Mouse (Mus musculus) forebrain, postnatal 0 days (tissue): ENCODE measurements at regions not wholly inside any gene's neighbourhood (a gene's known extent, or its start where the extent isn't known, plus 50 kb on each side); places are given as distances from the start of the nearest gene placed in this dataset.

ENCODE experiments used
- ATAC-seq: fragments of 200-750 bp; cut with Nextera tagmentation; 2 replicates; pipeline ENCODE4 v1.8.0; 2017; ENCODE audit warnings: mild to moderate bottlenecking, moderate library complexity
- DNase-seq: peaks from one replicate; pipeline ENCODE4 v3.0.0-alpha.2; 2015
- H3K27ac ChIP-seq: fragments of 300-500 bp; sonication (generic); 2 replicates; pipeline ENCODE4 v1.5.1; 2014; ENCODE audit warnings: low read depth, mild to moderate bottlenecking, antibody characterized with exemption, low read length, moderate library complexity, mixed read lengths
- H3K27me3 ChIP-seq: fragments of 300-500 bp; sonication (generic); 2 replicates; pipeline ENCODE4 v1.6.1; 2014; ENCODE audit warnings: mild to moderate bottlenecking, low read length, mixed read lengths; ENCODE audit not compliant: insufficient read depth
- H3K36me3 ChIP-seq: fragments of 300-500 bp; sonication (generic); 2 replicates; pipeline ENCODE4 v1.6.1; 2014; ENCODE audit warnings: mild to moderate bottlenecking, moderate library complexity; ENCODE audit not compliant: insufficient read depth
- H3K4me1 ChIP-seq: fragments of 300-500 bp; sonication (generic); 2 replicates; pipeline ENCODE4 v1.6.1; 2014; ENCODE audit warnings: antibody characterized with exemption; ENCODE audit not compliant: insufficient read depth
- H3K4me2 ChIP-seq: fragments of 300-500 bp; sonication (generic); 2 replicates; pipeline ENCODE4 v1.6.1; 2014; ENCODE audit warnings: low read depth, mild to moderate bottlenecking, moderate library complexity
- H3K4me3 ChIP-seq: fragments of 300-500 bp; sonication (generic); 2 replicates; pipeline ENCODE4 v1.5.1; 2014; ENCODE audit warnings: low read depth, low read length, mixed read lengths
- H3K9ac ChIP-seq: fragments of 300-500 bp; sonication (generic); 2 replicates; pipeline ENCODE4 v1.6.1; 2014; ENCODE audit warnings: mild to moderate bottlenecking
- H3K9me3 ChIP-seq: fragments of 300-500 bp; sonication (generic); 2 replicates; pipeline ENCODE4 v1.6.1; 2016; ENCODE audit warnings: low read length
- CTCF ChIP-seq: sonication (generic); IDR thresholded peaks from 2 replicates; pipeline ENCODE4 v1.5.1; 2016; ENCODE audit warnings: antibody characterized with exemption, control low read depth, low read depth
- WGBS: fragments of 180-500 bp; shearing (Covaris S2); extraction: QIAGEN DNeasy Blood & Tissue Kit; methylation state at CpG from one replicate; pipeline ENCODE4 v1.1.7; 2014; 5-methylcytosine and 5-hydroxymethylcytosine counted together

GRCm38 (mm10) chr11:37463658-37464420, 228.1 kb upstream of the Tenm2 start:
- H3K4me2 ChIP-seq, result no peak overlapping the region
- DNase-seq (peak; percentile 68), ATAC-seq (peak; percentile 74; the same call in 1 of the 2 replicates)
- H3K4me3 ChIP-seq, result no peak overlapping the region
- no peak overlapping the region for H3K9ac ChIP-seq
- peak overlapping the region; percentile 46 for H3K27ac ChIP-seq
- H3K4me1 ChIP-seq, result no peaks in the 10 kb centered on the region
- no peaks in the 10 kb centered on the region for H3K9me3 ChIP-seq
- 53% methylated on average over 9 of the region's 9 CpGs for WGBS
- H3K27me3 ChIP-seq, result no peaks in the 10 kb centered on the region
- no peak for TF ChIP-seq CTCF
- H3K36me3 ChIP-seq, result no peaks in the 10 kb centered on the region

- Histone ChIP-seq H3K4me3 (no peak overlapping the region), H3K9ac (no peak overlapping the region), H3K4me1 (no peaks in the 10 kb centered on the region), H3K27ac (no peak overlapping the region), H3K4me2 (no peak overlapping the region), H3K9me3 (no peaks in the 10 kb centered on the region), H3K27me3 (no peaks in the 10 kb centered on the region), H3K36me3 (no peaks in the 10 kb centered on the region)
- WGBS, result 69% methylated on average over 4 of the region's 4 CpGs
- 0 out of 2 replicates have a peak, but pooled peaks have one; percentile 3 for TF ChIP-seq CTCF
- ATAC-seq, result peak; percentile 58; the same call in 1 of the 2 replicates
- DNase-seq, result peak; percentile 56
Measured at GRCm38 (mm10) chr11:37462375-37462774, 226.6 kb upstream of the Tenm2 start.

GRCm38 (mm10) chr11:37447361-37447760, 211.6 kb upstream of the Tenm2 start:
- ATAC-seq (no peak), DNase-seq (no peak)
- H3K27ac ChIP-seq, result no peak overlapping the region
- H3K4me3 ChIP-seq, result no peak overlapping the region
- no peak overlapping the region for H3K9ac ChIP-seq
- TF ChIP-seq CTCF, result no peak
- no peaks in the 10 kb centered on the region for H3K4me1 ChIP-seq
- no peaks in the 10 kb centered on the region for H3K27me3 ChIP-seq
- no peak overlapping the region for H3K4me2 ChIP-seq
- H3K36me3 ChIP-seq, result no peaks in the 10 kb centered on the region
- no peaks in the 10 kb centered on the region for H3K9me3 ChIP-seq

GRCm38 (mm10) chr11:37446626-37447025, 210.9 kb upstream of the Tenm2 start:
- ATAC-seq, result no peak
- no peaks in the 10 kb centered on the region for H3K4me1 ChIP-seq
- no peak for TF ChIP-seq CTCF
- H3K27me3 ChIP-seq, result no peaks in the 10 kb centered on the region
- H3K9me3 ChIP-seq, result no peaks in the 10 kb centered on the region
- no peak overlapping the region for H3K9ac ChIP-seq
- whole genome bisulfite sequencing, result 93% methylated on average over 1 of the region's 1 CpGs
- H3K4me3 ChIP-seq, result no peak overlapping the region
- H3K36me3 ChIP-seq, result no peaks in the 10 kb centered on the region
- no peak overlapping the region for H3K4me2 ChIP-seq
- H3K27ac ChIP-seq, result no peak overlapping the region
- no peak for DNase-seq

- no peaks in the 10 kb centered on the region for H3K36me3 ChIP-seq
- no peaks in the 10 kb centered on the region for H3K9me3 ChIP-seq
- no peak overlapping the region for H3K4me3 ChIP-seq
- ATAC-seq (no peak), DNase-seq (no peak)
- no peak overlapping the region for H3K4me2 ChIP-seq
- H3K9ac ChIP-seq, result no peak overlapping the region
- no peaks in the 10 kb centered on the region for H3K27me3 ChIP-seq
- H3K4me1 ChIP-seq, result no peaks in the 10 kb centered on the region
- WGBS, result 47% methylated on average over 2 of the region's 2 CpGs
- H3K27ac ChIP-seq, result no peak overlapping the region
- no peak for TF ChIP-seq CTCF
Measured at GRCm38 (mm10) chr11:37442781-37443180, 207.0 kb upstream of the Tenm2 start.

GRCm38 (mm10) chr11:37434600-37434999, 198.8 kb upstream of the Tenm2 start:
- 48% methylated on average over 2 of the region's 2 CpGs for WGBS

GRCm38 (mm10) chr11:37424312-37425169, 188.8 kb upstream of the Tenm2 start:
- Histone ChIP-seq H3K9ac (no peak overlapping the region), H3K36me3 (no peaks in the 10 kb centered on the region), H3K9me3 (no peaks in the 10 kb centered on the region), H3K27me3 (no peaks in the 10 kb centered on the region), H3K4me1 (no peaks in the 10 kb centered on the region), H3K4me3 (no peak overlapping the region), H3K4me2 (no peak overlapping the region), H3K27ac (no peak overlapping the region)
- DNase-seq, result no peak
- 7% methylated on average over 5 of the region's 5 CpGs for WGBS
- no peak for ATAC-seq
- no peak for TF ChIP-seq CTCF

More at GRCm38 (mm10) chr11:37434600-37434999, 198.8 kb upstream of the Tenm2 start:
- no peak overlapping the region for H3K9ac ChIP-seq
- no peak overlapping the region for H3K27ac ChIP-seq
- H3K36me3 ChIP-seq, result no peaks in the 10 kb centered on the region
- no peaks in the 10 kb centered on the region for H3K4me1 ChIP-seq
- no peaks in the 10 kb centered on the region for H3K27me3 ChIP-seq
- no peak overlapping the region for H3K4me3 ChIP-seq
- no peaks in the 10 kb centered on the region for H3K9me3 ChIP-seq
- no peak overlapping the region for H3K4me2 ChIP-seq
- ATAC-seq (no peak), DNase-seq (no peak)
- TF ChIP-seq CTCF, result no peak
